Mouse (Mus musculus): Measurements from ENCODE around the gene Zfp808. TPM values are rescaled to one million over a fixed set of nuclear protein-coding genes. Genes with fewer than 3 reads are reported as not detected.
A peak's percentile ranks its signal among the peaks of the same experiment; 100 is the strongest.
"Not testable (repeated sequence)": the region's sequence is repeated elsewhere in the genome, so short reads cannot be mapped to it uniquely, and the experiment has no call there.

Zfp808 gene
- 12.7 and 13.6 TPM in 2 replicates for polyA plus RNA-seq (2016; fragmentation: Nextera tagmentation; extraction: Ambion mirVana)

DNA sequence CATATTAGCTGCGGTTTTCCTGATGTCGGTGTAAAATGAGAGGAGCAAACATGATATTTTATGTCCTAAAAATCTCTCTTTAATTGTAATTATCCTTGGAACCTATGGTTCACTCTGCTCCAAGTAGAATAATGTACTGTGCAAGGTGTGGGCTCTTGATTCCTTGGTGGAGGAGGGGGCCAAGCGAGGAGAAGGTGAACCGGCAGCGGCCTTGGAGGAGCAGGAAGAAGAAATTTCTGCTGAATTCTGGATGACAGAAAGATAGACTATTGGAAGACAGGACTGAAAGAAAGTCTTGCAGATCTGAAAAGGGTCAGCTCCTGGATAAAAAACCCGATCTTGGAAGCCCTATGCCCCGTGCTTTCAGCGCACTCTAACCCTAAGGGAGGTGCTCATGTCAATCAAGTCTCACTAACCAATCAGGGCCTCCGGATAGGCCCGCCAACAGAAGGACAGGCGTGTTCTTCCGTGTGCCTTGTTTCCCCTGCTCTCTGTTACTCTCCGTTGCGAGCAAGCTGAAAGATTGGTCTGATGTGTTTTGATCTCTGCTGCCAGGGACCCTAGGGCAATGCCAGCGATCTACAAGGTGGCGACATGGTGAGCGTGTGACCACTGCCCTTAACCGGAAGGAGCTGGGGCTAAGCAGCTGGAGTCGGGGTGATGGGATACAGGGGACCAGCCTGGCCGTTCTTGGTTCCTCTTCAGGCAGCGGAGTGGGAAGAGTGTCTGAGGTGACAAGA is at the start of gene Zfp808:
Zfp808 (plus strand) TSS at position 455 of the 740 bp plus-strand sequence.
- 10% methylated on average over 21 of the region's 21 CpGs for WGBS
- DNase-seq (ENCODE audit: extremely low spot score, low spot score): peak; percentile 48
- not testable (repeated sequence) for H3K27me3 ChIP-seq (ENCODE audit: poor library complexity, severe bottlenecking); H3K36me3 ChIP-seq (replicated peaks); H3K9me3 ChIP-seq; H3K4me1 ChIP-seq
- Histone ChIP-seq H3K27ac (peak within 1 kb of the TSS; percentile 86), H3K4me3 (peak within 1 kb of the TSS; percentile 62)

DNA sequence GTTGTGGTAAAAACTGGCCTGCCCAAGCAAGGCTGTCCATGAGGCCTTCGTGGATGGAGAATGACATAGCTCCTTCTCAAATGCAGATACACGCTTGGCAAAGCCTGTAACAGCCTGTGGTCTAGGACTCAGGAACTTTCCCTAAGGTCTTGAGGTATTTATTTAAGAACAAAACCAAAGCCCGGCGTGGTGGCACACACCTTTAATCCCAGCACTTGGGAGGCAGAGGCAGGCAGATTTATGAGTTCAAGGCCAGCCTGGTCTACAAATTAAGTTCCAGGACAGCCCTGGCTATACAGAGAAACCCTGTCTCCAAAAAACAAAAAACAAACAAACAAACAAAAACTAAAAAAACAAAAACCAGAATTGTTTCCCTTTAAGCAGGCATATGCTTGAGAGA is 30.9 kb upstream of the Zfp808 start:
- not testable (repeated sequence) for H3K27me3 ChIP-seq (ENCODE audit: poor library complexity, severe bottlenecking); H3K9me3 ChIP-seq; H3K4me3 ChIP-seq; DNase-seq (ENCODE audit: extremely low spot score, low spot score); H3K27ac ChIP-seq; H3K36me3 ChIP-seq (replicated peaks); H3K4me1 ChIP-seq
- 83% methylated on average over 4 of the region's 4 CpGs for WGBS

DNA sequence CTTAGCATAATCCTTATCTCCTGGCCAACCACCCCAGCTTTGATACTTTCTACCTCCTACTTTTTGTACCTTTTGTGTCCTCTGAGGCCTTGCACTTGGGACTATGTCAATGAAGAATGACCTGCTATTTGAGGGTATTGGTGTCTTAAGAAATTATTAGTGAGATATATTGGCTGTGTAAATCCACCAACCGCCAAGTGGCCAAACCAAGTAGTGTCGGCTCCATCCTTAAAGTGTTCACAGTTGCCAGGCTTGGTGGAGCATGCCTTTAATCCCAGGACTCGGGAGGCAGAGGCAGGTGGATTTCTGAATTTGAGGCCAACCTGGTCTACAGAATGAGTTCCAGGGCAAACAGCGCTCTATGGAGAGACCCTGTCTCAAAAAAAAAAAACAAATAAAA is 30.2 kb upstream of the Zfp808 start:
- H3K27ac ChIP-seq; DNase-seq (ENCODE audit: extremely low spot score, low spot score); H3K36me3 ChIP-seq (replicated peaks); H3K9me3 ChIP-seq; H3K4me3 ChIP-seq; H3K4me1 ChIP-seq; H3K27me3 ChIP-seq (ENCODE audit: poor library complexity, severe bottlenecking): not testable (repeated sequence)
- 94% methylated on average over 4 of the region's 4 CpGs for WGBS

DNA sequence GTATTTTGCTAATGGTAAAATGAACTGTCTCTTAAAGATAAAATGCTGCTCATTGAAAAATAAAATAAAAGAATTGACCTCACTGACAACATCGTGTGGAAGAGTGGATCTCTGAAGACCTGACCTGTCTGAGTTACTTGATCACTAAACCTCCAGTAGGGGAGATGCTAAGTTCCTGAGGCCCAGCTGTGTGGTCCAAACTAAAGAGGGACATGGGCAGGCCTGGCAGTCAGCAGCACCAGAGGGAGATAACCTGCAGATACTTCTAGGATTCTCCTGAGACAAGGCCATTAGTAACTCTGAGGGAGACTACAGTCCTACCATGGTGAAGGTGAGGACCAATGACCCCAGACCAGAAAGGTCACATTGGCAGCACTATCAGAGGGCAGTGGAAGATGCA is 27.3 kb upstream of the Zfp808 start:
- not testable (repeated sequence) for H3K4me1 ChIP-seq; H3K27me3 ChIP-seq (ENCODE audit: poor library complexity, severe bottlenecking); H3K4me3 ChIP-seq; H3K36me3 ChIP-seq (replicated peaks); H3K9me3 ChIP-seq; H3K27ac ChIP-seq; DNase-seq (ENCODE audit: extremely low spot score, low spot score)
- 81% methylated on average over 1 of the region's 1 CpGs for WGBS

DNA sequence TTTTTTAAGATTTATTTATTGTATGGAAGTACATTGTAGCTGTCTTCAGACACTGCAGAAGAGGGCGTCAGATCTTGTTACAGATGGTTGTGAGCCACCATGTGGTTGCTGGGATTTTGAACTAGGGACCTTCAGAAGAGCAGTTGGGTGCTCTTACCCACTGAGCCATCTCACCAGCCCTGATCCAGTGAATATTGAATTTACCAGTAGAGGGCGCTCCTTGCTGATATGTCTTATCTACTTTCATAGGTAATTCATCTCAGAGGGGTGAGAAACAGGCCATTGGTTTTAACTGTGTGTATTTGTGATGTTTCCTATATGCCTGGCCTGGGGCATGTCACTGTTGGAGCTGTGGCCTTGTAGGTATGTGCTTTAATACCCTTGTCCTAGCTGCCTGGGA is 13.8 kb upstream of the Zfp808 start:
- WGBS: 38% methylated on average over 2 of the region's 2 CpGs
- not testable (repeated sequence) for H3K36me3 ChIP-seq (replicated peaks); H3K9me3 ChIP-seq; H3K27me3 ChIP-seq (ENCODE audit: poor library complexity, severe bottlenecking); DNase-seq (ENCODE audit: extremely low spot score, low spot score); H3K27ac ChIP-seq; H3K4me3 ChIP-seq; H3K4me1 ChIP-seq

DNA sequence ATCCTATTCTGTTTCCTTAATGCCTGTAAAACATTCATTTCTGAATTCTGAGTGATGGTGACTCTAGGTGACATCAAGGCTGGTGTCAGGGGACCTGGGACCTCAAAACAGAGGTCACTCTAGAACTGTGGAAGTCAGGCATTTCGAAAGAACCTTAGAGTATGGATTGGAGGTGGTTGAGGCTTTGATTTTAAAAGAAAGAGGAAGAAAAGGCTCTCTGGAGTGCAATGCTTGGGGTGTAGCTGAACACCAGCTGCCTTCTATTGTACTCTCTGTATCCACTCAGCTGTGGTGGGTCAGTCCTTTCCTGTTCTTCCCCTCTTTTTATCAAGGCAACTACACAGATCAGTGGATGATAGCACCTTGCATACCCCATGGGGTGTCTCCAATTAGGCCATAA is 8.1 kb upstream of the Zfp808 start:
- H3K36me3 ChIP-seq (replicated peaks); H3K27me3 ChIP-seq (ENCODE audit: poor library complexity, severe bottlenecking); H3K27ac ChIP-seq; H3K9me3 ChIP-seq; DNase-seq (ENCODE audit: extremely low spot score, low spot score); H3K4me1 ChIP-seq; H3K4me3 ChIP-seq: not testable (repeated sequence)
- WGBS: 62% methylated on average over 1 of the region's 1 CpGs

DNA sequence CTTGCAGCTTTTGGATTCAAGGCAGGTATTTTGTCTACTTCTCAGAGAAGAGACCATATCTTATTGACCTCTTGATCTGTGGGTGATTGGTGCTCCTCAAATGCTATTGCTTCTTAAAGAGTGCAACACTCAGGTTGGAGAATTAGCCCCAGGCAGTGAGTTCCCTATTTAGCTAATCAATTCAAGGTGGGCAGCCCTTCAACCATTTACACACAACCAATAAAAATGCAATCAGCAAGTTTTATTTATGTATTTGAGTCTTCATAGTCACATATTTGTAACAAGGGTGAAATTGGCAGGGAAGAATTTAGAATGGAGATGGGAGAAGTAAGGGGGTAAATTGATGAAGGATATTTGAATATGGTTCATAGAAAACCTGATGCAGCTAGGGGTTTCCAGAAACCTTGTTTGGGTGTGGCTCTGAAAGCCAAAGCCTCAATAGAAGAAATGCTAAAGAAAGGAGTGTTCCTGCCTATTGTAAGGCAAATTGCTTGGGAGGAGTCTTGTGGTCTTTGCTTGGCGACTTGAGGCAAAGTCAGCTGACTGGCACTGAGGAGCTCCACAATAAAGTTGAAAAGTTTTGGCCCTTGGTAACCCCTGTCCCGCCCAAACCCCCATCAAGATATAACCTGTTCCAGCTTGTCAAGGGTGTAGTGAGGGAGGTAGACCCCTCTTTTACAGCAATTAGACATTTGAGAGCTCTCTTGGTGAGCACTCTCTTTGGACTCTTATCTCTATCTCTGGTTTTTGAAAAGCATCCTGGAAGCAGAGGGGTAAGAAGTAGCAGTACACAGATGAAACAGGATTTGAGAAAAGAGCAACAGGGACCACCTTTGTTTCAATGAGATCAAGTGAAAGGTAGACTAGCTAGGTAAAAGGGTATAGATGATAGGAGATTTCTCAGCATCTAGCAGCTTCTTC is 52.4 kb downstream of the Zfp808 start:
- 86% methylated on average over 2 of the region's 2 CpGs for WGBS
- H3K27me3 ChIP-seq (ENCODE audit: poor library complexity, severe bottlenecking); DNase-seq (ENCODE audit: extremely low spot score, low spot score); H3K27ac ChIP-seq; H3K36me3 ChIP-seq (replicated peaks); H3K4me1 ChIP-seq; H3K4me3 ChIP-seq: not testable (repeated sequence)
- H3K9me3 ChIP-seq: peaks cover 39% of the 10 kb centered on the region

DNA sequence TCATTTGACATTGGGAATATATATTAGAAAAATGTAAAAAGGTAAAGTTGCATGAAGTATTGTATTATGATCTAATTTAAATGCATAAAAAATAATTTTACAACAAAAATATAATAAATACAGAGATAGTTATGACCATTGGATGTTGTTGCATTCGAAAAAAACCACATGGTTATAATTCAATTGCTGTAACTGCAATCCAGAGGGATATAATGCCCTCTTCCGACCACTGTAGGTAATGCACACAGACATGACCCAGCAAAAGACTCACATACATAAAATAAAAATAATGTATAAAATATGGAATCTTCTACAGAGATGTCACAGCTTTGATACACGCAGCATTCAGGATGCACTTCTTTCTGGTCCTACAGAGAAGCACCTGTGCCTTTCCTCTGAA is 115.6 kb downstream of the Zfp808 start:
- no peak for DNase-seq (ENCODE audit: extremely low spot score, low spot score)
- no peak overlapping the region for H3K27ac ChIP-seq
- H3K9me3 ChIP-seq: peaks cover 29% of the 10 kb centered on the region
- H3K4me1 ChIP-seq: no peaks in the 10 kb centered on the region
- no peak overlapping the region for H3K4me3 ChIP-seq
- no peaks in the 10 kb centered on the region for H3K27me3 ChIP-seq (ENCODE audit: poor library complexity, severe bottlenecking)
- WGBS: 48% methylated on average over 3 of the region's 3 CpGs
- no peaks in the 10 kb centered on the region for H3K36me3 ChIP-seq (replicated peaks)

DNA sequence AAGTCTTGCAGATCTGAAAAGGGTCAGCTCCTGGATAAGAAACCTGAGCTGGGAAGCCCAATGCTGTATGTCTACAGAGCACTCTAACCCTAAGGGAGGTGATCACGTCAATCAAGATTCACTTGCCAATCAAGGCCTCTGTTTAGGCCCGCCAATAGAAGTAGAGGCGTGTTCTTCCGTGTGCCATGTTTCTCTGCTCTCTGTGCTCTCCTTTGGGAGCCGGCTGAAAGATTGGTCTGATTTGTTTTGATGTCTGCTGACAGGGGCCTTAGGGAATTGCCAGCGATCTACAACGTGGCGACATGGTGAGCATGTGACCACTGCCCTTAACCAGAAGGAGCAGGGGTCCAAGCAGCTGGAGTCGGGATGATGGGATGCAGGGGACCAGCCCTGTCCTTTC is 125.5 kb downstream of the Zfp808 start:
- peaks cover 48% of the 10 kb centered on the region for H3K9me3 ChIP-seq
- H3K27ac ChIP-seq; H3K4me1 ChIP-seq; DNase-seq (ENCODE audit: extremely low spot score, low spot score); H3K36me3 ChIP-seq (replicated peaks); H3K4me3 ChIP-seq; H3K27me3 ChIP-seq (ENCODE audit: poor library complexity, severe bottlenecking): not testable (repeated sequence)
- WGBS: 80% methylated on average over 9 of the region's 9 CpGs

DNA sequence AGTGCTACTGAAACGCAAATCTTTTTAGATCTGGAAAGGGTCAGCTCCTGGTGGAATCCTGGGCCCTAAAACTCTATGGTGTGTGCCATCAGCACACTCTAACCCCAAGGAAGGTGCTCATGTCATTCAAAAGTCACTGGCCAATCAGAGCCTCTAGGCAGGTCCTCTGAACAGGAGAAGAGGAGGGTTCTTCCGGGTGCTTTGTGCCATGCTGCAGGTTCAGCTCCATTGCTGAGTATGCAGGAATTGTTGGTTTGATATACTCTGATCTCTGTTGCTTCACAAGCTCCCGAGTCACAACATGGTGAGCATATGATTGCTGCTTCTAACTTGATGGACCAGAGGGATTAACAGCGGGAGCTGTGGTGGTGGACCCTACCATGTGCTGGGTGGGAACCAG is 133.7 kb downstream of the Zfp808 start:
- peaks cover 64% of the 10 kb centered on the region for H3K9me3 ChIP-seq

More for the DNA sequence above, 133.7 kb downstream of the Zfp808 start:
- 82% methylated on average over 4 of the region's 4 CpGs for WGBS
- DNase-seq (ENCODE audit: extremely low spot score, low spot score): no peak
- Histone ChIP-seq H3K4me1 (no peaks in the 10 kb centered on the region), H3K27ac (no peak overlapping the region), H3K27me3 (ENCODE audit: poor library complexity, severe bottlenecking) (no peaks in the 10 kb centered on the region), H3K4me3 (no peak overlapping the region), H3K36me3 (replicated peaks) (no peaks in the 10 kb centered on the region)
